In the genomic region with DNA sequence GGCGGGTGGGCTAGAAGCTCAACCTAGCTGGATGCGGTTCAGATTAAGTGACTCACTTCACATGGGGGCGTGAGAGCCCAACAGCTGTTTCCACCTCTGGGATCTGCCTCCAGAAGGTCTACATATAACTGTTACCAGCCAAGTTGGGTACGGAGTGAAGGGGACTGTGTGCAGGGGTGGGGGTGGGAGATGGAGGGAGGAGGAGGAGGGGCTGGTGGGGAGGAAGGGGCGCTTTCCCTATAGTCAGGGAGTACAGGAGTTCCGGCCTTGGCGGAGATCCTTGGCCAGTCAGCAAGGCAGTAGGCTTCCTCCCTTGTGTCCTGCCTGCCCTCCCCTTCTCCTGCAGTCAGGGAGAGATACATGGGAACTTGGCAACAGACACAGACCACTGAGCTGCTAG, we compare ENCODE assay signal across 8 mouse cellular contexts. TPM values are rescaled to one million over a fixed set of nuclear protein-coding genes. Genes with fewer than 3 reads are reported as not detected.
DNase-seq lines count a peak whose midpoint lies in the region; ATAC-seq and TF ChIP-seq lines count a peak whose summit lies in the region.

No protein-coding gene starts in this region.

- no peak for TF ChIP-seq POLR2A in kidney, adult 2 months (IDR thresholded peaks at IDR 0.05; ENCODE audit: low read depth, low read length)

- peak; percentile 23 for DNase-seq in kidney, adult 2 months
- DNase-seq in kidney, adult 9 months: no peak
- DNase-seq in limb, embryonic 11.5 days (ENCODE audit: low spot score): peak; percentile 39
- DNase-seq in cerebellum, postnatal 4 days (ENCODE audit: low spot score in 2 of 2): no peak
- DNase-seq in MN1 (ENCODE audit: low spot score): no peak
- no peak for DNase-seq in layer of hippocampus, adult 18-20 months (ENCODE audit: low spot score in 2 of 2)

- H3K4me1 ChIP-seq in kidney, adult 2 months (ENCODE audit: control insufficient read depth, insufficient read depth, low read length): no peaks in the 10 kb centered on the region
- peaks cover 7 to 14% of the 10 kb centered on the region in 2 experiments; a peak in 3 of 4 replicates for H3K4me1 ChIP-seq in heart, embryonic 14.5 days (ENCODE audit: control insufficient read depth in 2 of 2, insufficient read depth in 2 of 2, low read length in 2 of 2)
- peaks cover 11% of the 10 kb centered on the region for H3K4me1 ChIP-seq in limb, embryonic 11.5 days (ENCODE audit: control insufficient read depth, insufficient read depth, low read length)
- no peaks in the 10 kb centered on the region for H3K4me1 ChIP-seq in neural tube, embryonic 14.5 days (ENCODE audit: control insufficient read depth, insufficient read depth, low read length)

- H3K9me3 ChIP-seq in heart, embryonic 14.5 days (ENCODE audit: control insufficient read depth, low read length): no peaks in the 10 kb centered on the region
- no peaks in the 10 kb centered on the region for H3K9me3 ChIP-seq in limb, embryonic 11.5 days (ENCODE audit: control insufficient read depth, low read length)
- no peaks in the 10 kb centered on the region for H3K9me3 ChIP-seq in neural tube, embryonic 14.5 days (ENCODE audit: control insufficient read depth, low read length)

- no peak overlapping the region for H3K4me3 ChIP-seq in kidney, adult 2 months (ENCODE audit: insufficient read depth, low read depth, low read length)
- H3K4me3 ChIP-seq in heart, embryonic 14.5 days (ENCODE audit: control insufficient read depth in 1 of 2, insufficient read depth in 1 of 2, low read depth in 1 of 2, low read length in 2 of 2): no peak overlapping the region
- H3K4me3 ChIP-seq in limb, embryonic 11.5 days (ENCODE audit: low read depth, low read length): no peak overlapping the region
- no peak overlapping the region for H3K4me3 ChIP-seq in neural tube, embryonic 14.5 days (ENCODE audit: low read depth, low read length)

- H3K4me2 ChIP-seq in heart, embryonic 14.5 days (ENCODE audit: low read length): peak overlapping the region; percentile 42; the same call in 1 of the 2 replicates
- H3K4me2 ChIP-seq in limb, embryonic 11.5 days (ENCODE audit: low read depth, severe bottlenecking): 0 out of 2 replicates have a peak overlapping the region, but pooled peaks have one; percentile 16
- 0 out of 2 replicates have a peak overlapping the region, but pooled peaks have one; percentile 41 for H3K4me2 ChIP-seq in neural tube, embryonic 14.5 days (ENCODE audit: low read depth, low read length)

- 77% methylated on average over 7 of the region's 7 CpGs for WGBS in kidney, adult 2 months
- WGBS in heart, embryonic 14.5 days: 50% methylated on average over 7 of the region's 7 CpGs
- 35% methylated on average over 7 of the region's 7 CpGs for WGBS in limb, embryonic 11.5 days
- 29% methylated on average over 7 of the region's 7 CpGs for WGBS in neural tube, embryonic 14.5 days

- H3K36me3 ChIP-seq in kidney, adult 2 months (ENCODE audit: control insufficient read depth, insufficient read depth, low read length): no peaks in the 10 kb centered on the region
- H3K36me3 ChIP-seq in heart, embryonic 14.5 days (ENCODE audit: control insufficient read depth, insufficient read depth, low read length): no peaks in the 10 kb centered on the region
- no peaks in the 10 kb centered on the region for H3K36me3 ChIP-seq in limb, embryonic 11.5 days (ENCODE audit: control insufficient read depth, insufficient read depth, low read length)
- H3K36me3 ChIP-seq in neural tube, embryonic 14.5 days (ENCODE audit: control insufficient read depth, insufficient read depth, low read length): no peaks in the 10 kb centered on the region

- TF ChIP-seq CTCF in kidney, adult 2 months (conservative IDR thresholded peaks at IDR 0.05; ENCODE audit: insufficient read depth, insufficient read length, low read depth, low read length): no peak

- ATAC-seq in heart, embryonic 14.5 days (ENCODE audit: insufficient number of reproducible peaks, insufficient read depth, low FRiP score, low read depth): no peak
- ATAC-seq in limb, embryonic 11.5 days (ENCODE audit: insufficient number of reproducible peaks, low FRiP score, low TSS enrichment, low read depth): peak; percentile 49; the same call in 1 of the 2 replicates
- peak; percentile 54; the same call in 1 of the 2 replicates for ATAC-seq in neural tube, embryonic 14.5 days (ENCODE audit: low read depth)

- no peak overlapping the region for H3K9ac ChIP-seq in heart, embryonic 14.5 days (ENCODE audit: low read length)
- H3K9ac ChIP-seq in limb, embryonic 11.5 days (ENCODE audit: low read length): no peak overlapping the region
- H3K9ac ChIP-seq in neural tube, embryonic 14.5 days (replicated peaks; ENCODE audit: low read depth, low read length): no peak overlapping the region

- no peak overlapping the region for H3K27ac ChIP-seq in kidney, adult 2 months (ENCODE audit: insufficient read depth, low read depth, low read length)
- H3K27ac ChIP-seq in heart, embryonic 14.5 days (replicated peaks in 1 of 2; ENCODE audit: control insufficient read depth in 1 of 2, insufficient read depth in 1 of 2, low read depth in 2 of 2, low read length in 2 of 2): peak overlapping the region in 1 of 2 experiments; percentile 41; a peak in 2 of 4 replicates
- 0 out of 2 replicates have a peak overlapping the region, but pooled peaks have one; percentile 14 for H3K27ac ChIP-seq in limb, embryonic 11.5 days (replicated peaks; ENCODE audit: low read depth, low read length)
- H3K27ac ChIP-seq in neural tube, embryonic 14.5 days (ENCODE audit: low read depth, low read length): no peak overlapping the region

- no peaks in the 10 kb centered on the region for H3K27me3 ChIP-seq in kidney, adult 2 months (replicated peaks; ENCODE audit: control insufficient read depth, insufficient read depth, low read length)
- no peaks in the 10 kb centered on the region for H3K27me3 ChIP-seq in heart, embryonic 14.5 days (ENCODE audit: control insufficient read depth, insufficient read depth, low read length)
- no peaks in the 10 kb centered on the region for H3K27me3 ChIP-seq in limb, embryonic 11.5 days (ENCODE audit: control insufficient read depth, insufficient read depth, low read length)
- H3K27me3 ChIP-seq in neural tube, embryonic 14.5 days (ENCODE audit: control insufficient read depth, insufficient read depth, low read length): no peaks in the 10 kb centered on the region

RNA-seq across cellular contexts. Expression of gene Cnn3, which starts 35.6 kb away (rescaled TPM):
- polyA plus RNA-seq in kidney, adult 2 months (2012; rRNA removed): 253 and 268 TPM in 2 replicates
- polyA plus RNA-seq in heart, embryonic 14.5 days (2014; fragmentation: Nextera tagmentation; extraction: Ambion mirVana): 358 and 372 TPM in 2 replicates
- polyA plus RNA-seq in limb, embryonic 11.5 days (2014; fragmentation: Nextera tagmentation; extraction: Ambion mirVana): 840 and 843 TPM in 2 replicates
- 409 and 500 TPM in 2 replicates for polyA plus RNA-seq in neural tube, embryonic 14.5 days (2014; fragmentation: Nextera tagmentation; extraction: Ambion mirVana)
- total RNA-seq in layer of hippocampus, adult 18-20 months (2021): 100 to 1,000 TPM; 107 to 110 TPM

Comparison
In these comparisons a context has a peak if more than half of its experiments do, and no peak if none do; other contexts are left out.
1. DNase-seq: peak in kidney, adult 2 months (single experiment) and limb, embryonic 11.5 days (single experiment); none in kidney, adult 9 months (single experiment), cerebellum, postnatal 4 days (0 of 2), MN1 (single experiment) and layer of hippocampus, adult 18-20 months (0 of 2).
2. Peak in every context shown above with its lines, with median percentiles within 50 percentile points of each other: H3K4me2 ChIP-seq.